Mouse (Mus musculus) embryo, embryonic 11.5 days (tissue): ENCODE results near the gene Rpl3.

Source experiments
- DNase-seq: peaks from one replicate; pipeline ENCODE4 v3.0.0-alpha.2; 2012; ENCODE audit warnings: low read depth, low spot score

The Rpl3 gene

DNA sequence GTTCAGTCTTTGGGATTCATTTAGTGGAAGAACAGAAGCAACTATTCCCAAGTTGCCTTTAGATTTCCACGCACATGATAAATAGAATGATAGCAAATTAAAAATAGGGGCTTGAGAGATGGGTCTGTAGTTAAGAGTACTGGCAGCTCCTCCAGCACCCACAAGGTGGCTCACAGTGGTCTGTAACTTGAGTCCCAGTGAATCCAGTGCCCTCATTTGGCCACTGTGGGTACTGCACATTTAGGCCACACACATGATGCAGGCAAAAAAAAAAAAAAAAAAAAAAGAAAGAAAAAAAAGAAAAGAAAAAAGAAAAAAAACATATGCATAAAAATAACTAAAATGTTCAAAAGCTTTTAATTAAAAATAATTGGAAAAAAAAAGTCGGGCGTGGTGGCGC, 3.0 kb downstream of the Rpl3 start:
- DNase-seq = peak; percentile 89

DNA sequence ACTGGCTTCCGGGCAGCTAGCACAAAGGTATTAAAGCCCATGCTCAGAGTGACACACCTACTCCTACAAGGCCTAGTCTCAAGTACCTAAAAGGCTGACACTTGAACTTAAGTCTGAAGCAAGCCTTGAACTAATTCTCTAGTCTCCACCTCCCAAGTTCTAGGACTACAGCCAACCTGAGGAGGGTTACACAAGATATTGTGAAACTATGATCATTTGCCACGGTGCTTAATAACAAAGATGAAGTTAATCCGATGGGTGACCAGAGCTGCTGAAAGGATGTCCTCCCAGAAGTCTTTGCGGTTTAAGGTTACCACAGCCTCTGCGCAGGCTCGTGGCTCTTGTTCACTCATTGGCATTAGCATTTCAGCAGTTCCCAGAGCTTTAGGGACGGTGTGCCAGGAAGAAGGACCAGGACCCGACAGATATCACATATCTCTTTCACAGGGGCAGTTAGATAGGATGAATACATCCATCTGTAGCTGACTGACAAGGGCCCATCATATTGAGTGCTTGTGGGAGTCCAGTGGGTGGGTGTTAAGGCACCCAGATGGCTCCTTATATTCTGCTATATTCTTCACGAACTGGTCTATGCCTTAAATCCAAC, 4.2 kb downstream of the Rpl3 start:
- no peak for DNase-seq

DNA sequence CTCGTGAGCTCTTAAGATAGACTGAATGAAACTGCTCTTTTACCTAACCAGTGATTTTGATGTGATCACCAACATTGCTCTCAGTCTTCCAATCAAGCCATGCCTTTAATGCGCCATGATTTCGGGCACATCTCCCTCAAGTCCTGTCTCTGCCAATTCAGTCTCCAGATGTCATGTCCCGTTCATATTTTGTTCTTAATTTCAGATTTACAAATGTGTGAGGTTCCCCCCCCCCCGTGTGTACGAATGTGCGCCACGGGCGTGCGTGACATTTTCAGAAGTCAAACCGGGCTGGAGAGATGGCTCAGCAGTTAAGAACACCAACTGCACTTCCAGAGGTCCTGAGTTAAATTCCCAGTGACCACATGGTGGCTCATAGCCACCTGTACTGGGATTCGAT, 7.9 kb downstream of the Rpl3 start:
- no peak for DNase-seq

DNA sequence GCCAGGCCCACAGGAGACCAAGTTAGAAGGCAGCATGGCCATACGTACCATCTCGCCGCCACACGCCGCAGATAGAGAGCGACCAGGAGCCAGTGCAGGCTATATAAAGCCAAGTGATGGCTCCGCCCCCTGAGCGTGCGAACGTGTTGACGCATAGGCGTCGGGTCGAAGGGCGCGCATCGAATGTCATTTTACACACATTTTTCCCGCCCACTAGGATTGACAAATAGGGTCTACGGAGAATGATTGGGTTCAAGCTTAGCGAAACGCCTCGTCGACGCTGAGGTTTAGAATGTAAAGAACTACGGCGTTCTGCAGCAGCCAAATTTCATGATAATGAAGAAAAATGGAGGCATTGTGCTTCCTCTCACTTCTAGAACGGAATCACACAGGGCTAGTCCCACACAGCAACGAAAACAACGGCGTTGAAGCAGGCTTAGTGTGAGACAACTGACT, 8.4 kb downstream of the Rpl3 start:
- DNase-seq = peak; percentile 100

DNA sequence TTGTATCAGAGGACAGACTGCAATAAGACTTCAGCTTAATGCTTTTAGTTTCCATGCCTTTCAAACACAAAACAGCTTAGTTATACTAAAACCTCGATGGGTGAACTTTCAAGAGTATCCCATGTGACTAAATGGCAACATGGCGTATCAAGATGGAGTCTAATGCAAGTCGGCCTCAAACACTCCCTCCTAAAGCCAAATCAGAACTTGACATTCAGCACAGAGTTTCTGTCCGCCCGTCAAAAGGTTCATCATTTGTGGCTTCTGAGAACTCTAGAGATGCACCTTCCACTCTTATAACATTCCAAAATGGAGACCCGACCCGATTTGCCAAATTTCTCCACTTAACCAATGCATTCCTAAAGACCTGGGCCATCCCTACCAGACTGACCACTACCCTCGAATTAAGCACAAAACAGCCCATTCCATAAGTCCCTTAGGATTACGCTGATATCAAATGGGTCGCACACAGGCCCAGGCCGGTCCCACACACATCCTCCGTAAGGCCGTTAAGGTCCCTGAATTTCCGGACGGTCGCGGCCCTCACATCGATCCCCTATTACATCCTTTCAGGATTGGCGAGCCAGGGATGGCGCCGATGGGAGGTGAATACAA, 8.9 kb downstream of the Rpl3 start:
- DNase-seq = no peak

DNA sequence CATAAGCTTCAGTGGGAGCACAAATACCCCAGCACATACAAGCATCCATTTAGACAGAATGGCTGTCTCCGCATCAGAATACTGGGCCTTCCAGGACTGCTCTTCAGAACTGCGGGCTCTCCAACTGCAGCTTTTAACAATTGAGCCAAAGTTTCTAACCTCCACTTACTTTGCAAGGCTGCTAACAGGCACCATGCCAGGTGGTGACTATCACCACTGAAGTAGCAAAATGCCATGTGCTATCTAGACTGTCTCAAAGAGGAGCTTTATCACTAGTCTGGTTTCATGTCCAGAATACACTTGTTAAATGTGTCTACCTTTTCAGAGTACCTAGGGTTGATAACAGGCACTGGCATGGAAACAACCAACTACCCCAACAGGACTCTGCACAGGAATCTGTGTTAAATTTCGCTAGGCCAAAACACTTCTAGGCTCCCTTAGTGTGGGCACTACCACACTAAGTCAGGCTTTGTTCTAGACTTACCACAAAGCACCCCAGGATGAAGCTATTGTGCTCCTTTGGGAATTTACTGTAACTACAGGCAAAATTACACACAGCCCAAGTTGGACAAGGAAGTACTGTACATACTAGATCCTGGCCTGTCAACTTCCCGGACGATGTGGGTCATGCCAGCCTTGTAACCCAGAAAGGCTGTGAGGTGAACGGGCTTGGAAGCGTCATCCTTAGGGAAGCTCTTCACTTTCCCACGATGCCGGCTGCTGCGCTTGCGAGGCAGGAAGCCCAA, 9.7 kb downstream of the Rpl3 start:
- DNase-seq = no peak

DNA sequence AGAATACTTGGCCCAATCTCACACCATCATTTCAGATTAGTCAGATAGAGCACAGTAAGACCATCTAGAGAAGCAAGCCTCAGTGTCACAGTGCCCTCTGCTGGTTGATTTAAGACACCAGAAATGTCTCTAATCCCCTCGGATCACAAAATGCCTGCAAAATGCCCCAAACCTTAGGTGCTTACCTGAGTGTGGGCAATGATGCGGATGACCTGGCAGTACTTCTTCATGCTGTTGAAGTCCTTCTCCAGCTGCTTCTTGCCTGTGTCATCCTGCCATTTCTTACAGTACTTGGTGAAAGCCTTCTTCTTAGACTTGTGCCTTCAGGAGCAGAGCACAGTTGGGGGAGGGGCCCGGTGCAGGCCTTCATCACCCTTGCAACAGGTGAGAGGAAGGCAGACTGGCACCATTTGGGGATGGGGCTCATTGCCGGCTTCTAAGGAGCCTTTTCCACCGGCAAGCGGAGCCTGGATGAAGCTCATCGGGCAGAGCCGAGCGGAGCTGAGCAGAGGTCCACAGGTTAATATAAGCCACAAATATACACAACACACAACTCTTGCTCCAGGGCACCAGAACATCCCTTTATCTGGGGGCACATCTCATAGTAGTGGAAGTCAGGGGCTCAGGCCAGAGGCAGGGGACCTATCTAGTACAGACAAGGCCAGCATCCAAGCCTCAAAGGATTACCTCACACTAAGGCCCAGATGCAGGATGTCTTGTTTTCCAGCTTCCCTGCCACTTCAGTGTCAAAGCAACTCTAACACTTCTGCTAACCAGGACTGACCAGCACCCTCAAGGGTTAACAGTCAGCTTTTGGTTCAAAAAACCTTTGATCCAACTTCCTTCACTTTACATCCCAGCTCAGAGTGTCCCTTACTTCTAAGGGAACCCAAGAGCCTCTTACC, 10.7 kb downstream of the Rpl3 start:
- DNase-seq = no peak

DNA sequence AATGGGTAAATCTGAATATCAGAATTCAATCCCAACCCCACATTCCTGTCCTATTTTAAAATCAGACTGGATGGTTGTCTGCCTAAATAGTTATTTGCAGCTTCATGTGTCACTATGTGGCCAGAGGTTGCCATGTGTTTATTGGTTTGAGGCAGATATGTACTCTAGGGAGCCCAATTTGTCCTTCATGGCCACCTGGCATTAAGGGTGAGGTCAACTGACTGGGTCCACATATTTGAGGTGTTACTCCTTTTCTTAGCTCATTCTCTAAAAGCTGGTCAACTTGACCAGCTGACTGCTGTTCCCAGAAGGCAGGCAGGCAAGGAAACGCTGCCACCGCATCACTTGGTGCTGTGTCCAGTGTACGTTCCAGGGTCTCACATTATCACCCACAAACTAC, 11.7 kb downstream of the Rpl3 start:
- DNase-seq = no peak

DNA sequence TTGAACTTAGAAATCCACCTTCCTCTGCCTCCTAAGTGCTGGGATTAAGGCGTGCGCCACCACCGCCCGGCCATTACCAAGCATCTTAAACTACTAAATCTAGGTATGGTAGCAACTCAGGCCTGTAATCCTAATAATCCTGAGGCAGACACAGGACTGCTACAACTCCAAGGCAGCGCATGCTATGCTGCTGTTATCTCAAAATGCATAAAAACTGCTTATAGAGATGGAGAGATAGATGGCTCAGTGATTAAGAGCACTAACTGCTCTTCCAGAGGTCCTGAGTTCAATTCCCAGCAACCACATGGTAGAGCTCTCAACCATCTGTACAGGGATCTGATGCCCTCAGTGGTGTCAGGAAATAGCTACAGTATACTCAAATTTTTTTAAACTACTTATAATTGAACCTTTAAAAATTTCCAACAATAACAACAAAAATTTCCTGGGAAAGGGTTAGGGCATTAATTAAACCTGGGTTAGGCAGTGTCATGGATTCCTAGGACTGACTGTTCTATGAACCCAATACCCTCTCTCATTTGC, 12.5 kb downstream of the Rpl3 start:
- no peak for DNase-seq

DNA sequence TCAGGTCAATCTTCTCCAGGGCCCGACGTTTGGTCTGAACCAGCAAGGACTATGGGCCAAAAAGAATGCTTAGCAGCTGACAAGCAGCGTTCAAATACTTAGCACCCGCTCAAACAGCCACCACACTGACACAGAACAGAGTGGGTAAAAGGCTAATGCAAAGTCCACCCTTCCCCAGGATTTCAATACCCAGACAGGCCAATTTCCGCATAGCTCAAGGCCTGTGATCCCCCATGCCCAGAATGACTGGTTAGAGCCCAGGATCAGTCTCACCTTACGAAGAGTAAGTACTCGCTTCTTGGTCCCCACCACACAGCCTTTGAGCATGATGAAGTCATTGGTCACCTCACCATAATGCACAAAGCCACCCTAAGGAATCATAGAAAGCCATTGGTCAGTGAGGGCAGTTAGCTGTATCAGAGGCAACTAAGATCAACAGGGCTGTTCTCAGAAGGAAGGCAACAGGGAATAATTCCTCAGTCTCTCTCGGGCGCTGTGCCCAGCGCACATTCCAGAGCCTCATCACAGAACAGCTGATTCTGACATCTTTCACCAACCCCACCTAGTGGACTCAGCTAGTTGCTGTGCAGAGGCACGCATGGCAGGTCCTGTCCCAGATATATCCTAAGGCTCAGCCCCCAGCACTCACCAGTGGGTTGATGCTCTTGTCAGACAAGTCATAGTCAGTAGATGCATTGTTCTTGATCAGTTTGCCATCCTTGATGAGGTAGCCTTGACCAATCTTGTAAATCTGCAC, 13.4 kb downstream of the Rpl3 start:
- DNase-seq = no peak

DNA sequence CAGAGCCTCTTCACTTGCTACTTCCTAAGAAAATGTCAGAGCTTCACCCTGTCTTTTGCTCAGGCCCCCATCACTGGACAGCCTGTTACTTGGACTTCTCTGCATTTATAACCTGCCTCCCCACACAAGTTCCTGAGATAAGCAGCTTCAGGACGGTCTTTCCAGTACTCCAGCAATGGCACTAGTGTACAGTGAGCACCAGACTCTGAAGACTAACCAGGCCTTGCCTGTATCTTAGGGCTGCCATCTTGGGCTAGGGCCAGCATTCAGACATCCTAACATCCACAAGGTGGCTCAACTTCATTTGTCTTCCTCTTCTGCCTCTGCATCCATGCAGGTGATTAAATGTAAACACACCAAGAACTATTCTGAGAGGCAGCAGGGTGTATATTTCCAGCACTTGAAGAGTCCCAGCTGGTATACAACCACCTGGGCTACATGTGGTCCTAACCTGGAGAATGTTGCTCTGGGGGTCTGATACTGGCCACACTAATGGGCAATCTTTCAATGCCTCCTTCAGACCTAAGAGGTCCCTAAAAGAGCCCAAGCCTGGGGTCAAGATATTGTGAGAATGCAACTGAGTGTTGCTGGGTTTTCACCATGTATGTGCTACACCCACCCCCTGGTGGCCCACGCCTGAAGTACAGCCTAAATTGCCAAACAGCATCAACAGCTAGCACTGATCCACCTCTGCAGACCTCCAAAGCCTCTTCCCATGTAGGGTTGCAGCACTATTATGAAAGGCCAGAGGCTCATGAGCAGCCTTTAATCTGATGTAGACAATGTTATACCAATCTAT, 15.1 kb downstream of the Rpl3 start:
- DNase-seq = no peak

DNA sequence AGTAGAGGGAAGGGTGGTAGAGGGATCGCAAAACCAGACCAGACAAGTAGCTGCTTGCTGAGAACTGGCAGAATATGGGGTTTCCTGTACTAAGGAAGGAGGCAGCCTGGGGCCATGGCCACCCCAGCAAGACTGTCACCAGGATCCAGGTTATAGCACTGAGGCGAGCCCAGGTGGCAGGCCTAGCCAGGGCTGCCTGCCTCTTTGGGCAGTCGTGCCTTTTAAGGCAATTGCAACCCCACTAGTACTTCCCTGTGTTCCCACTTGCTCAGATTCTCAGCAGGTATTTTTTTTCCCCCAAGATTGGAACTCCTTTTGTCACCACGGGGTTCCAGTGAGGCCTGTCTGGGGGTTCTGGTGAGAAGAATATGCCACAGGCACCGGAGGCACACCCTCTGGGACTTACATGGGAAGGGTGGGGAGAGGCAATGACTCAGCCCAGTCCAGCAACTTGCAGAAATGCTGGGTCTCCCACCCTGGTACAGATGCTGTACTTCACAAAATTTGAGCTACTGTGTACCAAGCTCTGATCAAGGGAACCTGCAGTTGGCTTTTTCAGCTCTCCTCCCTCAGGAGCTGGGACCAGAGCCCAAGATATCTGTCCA, 15.8 kb downstream of the Rpl3 start:
- DNase-seq = no peak

DNA sequence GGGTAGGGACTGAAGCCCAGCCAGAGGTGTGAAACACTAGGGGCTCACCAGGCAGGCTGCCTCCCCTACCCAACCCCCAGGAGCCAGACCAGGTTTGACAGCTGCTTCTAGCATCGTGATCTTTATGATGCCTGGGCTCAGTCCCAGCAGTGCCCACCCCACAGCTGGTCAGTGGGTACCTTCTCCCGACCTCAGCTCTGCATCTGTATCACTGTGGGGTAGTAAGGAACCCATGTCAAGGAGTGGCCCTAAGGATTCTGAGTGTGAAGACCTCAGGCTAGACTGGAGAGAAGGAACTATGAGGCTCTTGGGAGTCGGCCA, 16.3 kb downstream of the Rpl3 start:
- DNase-seq = no peak

DNA sequence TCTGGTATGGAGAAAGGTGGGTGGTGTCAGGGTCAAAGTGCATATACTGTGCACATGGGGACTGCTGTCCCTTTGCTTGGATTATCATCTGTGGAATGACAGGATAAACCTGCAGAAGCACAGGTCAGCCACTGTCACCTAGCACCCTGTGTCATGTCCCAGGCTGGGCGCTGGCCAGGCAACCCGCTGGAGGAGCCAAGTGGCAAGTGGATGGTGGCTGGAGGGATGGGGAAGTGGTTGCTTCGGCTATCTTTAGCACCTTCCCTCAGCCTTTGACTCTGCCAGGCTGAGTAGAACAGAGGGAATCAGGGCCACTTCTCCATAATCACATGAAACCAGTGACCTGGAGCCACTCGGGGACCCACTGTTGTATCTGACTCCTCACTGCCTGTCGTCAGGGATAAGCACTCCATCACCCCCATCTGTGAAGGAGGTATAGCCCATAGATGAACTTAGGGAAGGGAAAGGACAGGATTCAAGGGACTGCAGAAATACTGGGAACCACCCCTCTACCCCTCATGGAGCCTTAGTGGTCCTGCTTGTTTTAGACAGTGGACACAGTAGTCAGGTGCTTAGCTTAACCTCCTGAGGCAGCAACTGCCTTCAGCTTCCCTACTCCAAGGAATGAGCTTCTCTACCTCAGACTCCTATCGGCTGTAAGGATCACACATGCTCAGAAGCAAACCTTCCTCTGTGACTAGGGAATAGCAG, 16.9 kb downstream of the Rpl3 start:
- DNase-seq = no peak

DNA sequence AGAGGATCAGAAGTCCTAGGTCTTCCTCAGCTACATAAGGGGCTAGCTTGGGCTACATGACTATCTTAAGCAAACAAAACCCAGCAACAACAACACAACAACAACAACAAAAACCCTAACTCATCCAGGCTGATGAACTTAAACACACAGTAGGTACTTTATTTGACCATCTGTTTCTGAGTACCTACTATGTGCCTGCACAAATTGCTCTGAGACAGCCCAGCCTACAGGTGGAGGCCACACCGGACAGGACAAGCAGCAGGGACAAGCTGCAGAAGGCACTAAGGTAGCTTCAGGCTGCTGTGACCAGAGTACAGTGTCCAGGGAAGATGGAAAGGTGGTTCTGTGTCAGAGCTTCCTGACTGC, 18.4 kb downstream of the Rpl3 start:
- DNase-seq = no peak

DNA sequence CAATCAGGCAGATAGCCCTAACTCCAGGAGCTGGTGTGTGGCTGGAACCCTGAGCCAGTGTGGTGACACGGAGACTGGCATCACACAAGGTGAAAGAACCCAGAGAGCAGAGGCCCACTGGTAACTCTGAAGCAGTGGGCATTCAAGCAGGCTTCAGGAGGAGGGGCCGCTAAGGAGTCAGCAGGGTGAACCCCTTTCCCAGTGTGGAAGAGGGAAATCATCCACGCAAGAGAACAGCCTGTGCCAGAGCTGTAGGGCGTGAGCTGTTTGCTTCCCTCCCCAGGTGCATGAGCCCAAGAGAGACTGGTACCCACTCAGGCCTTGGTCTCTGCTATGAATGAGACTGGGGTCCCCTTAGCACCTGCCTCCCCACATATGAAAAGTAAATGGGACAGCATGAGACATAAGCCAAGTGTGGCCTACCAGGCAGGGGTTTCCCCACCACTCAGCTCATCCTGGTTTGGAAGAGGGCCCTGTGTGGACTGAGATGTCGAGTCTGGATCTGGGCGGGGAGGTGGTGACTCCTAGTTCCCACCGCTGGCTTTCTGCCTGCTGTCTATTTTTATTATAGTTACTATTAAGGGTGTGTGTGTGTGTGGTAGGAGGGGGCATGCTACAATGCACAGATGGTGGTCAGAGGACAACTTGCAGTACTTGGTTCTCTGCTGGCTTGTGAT, 19.0 kb downstream of the Rpl3 start:
- no peak for DNase-seq

DNA sequence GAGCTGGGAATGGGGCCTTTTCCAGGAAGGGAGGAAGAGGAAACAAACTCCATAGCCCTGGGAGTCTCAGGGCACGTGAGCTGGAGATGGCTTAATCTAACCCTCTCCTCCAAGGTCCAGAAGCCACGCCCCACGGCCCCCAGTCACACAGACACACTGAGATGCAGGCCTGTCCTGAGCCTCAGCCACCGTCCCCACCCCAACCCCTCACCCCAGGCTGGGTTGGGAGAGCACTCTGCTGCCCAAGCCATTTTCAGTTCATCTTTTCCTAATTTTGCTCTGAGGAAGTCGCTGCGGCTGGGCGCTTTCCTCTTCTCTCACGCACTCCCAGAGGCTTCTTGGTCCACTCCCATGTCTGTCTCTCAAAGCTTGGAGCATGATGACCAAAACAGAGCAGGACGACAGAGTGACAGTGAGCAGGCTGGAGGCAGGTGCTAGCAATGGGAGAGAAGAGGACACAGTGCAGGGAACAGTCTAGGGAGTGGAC, 19.7 kb downstream of the Rpl3 start:
- DNase-seq = no peak

DNA sequence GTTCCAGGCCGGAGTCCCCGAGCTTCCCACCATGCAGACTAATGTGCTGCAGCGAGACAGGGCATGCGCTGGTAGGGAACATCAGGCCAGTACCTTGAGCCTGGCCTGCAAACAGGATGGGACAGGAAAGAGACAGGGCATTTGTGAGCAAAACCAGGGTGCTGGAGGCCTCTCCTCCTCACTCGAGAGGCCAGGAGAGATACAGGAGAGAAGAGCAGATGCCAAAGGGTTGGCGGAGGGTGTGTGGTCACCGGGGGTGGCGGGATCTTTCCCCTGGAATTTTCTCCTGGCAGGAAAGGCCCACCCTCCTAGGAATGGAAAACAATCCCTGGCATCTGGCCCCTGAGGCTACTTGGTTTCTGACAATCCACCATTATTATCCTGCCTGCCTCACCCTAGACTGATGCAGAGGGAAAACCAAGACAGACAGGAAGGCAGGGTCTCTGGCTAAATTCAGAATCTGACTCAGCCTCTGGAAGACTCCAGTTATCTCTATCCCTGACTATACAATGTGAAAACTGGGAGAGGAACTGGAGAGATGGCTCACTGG, 21.5 kb downstream of the Rpl3 start:
- DNase-seq = no peak
